Mouse (Mus musculus): ENCODE measurements at regions not wholly inside any gene's neighbourhood (a gene's known extent, or its start where the extent isn't known, plus 50 kb on each side); places are given as distances from the start of the nearest gene placed in this dataset.

GRCm38 (mm10) chr8:113183186-113183585 is 452.2 kb upstream of the Mon1b start:
- no peak for DNase-seq (ENCODE audit: low spot score in 2 of 2)

- DNase-seq (ENCODE audit: low spot score in 2 of 2): no peak
Observed at GRCm38 (mm10) chr8:113190537-113190936, 444.9 kb upstream of the Mon1b start.

- DNase-seq (ENCODE audit: low spot score in 2 of 2): no peak
Observed at GRCm38 (mm10) chr8:113191537-113191936, 443.9 kb upstream of the Mon1b start.
